Mouse (Mus musculus): ENCODE measurements at regions not wholly inside any gene's neighbourhood (a gene's known extent, or its start where the extent isn't known, plus 50 kb on each side); places are given as distances from the start of the nearest gene placed in this dataset.

DNA sequence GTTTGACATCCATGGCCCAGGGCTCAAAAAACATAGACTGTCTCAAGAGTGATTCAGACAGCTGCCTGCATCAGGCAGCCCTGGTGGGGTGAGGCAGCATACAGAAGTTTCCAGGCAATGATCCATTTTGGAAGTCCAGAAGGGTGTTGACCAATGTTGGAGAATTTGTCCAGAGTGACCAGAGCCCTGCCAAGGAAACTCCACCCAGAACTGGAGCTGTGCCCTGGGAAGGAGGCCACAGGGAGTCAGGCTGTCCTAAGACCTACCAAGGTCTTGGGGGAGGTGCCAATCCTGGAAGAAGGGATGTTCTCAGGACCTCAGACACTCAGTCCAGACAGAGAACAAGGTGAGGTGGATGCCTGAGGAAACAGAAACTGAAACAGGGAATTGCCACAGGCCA, 105.2 kb upstream of the Cops8 start:
- no peak for DNase-seq (ENCODE audit: extremely low spot score in 1 of 2, low spot score in 1 of 2)

DNA sequence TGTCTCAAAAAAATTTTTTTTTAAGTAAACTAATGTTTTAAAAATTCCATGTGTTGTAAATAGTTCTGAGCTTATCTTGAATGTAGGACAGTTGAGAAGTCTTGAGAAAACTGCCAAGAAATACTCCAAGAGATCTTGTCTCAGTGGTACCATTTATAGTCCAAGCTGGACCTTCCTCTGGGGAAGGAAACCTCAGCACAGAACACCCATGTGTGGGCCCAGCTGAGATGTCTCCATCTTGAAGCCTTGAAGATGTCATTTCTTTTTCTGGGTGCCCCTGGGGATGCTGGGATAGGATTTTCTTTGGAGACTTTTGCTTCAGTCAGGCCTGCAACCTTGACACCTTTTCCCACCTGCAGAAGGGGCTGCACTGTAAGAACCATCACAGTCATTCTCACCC, 101.4 kb upstream of the Cops8 start:
- no peak for DNase-seq (ENCODE audit: extremely low spot score in 1 of 2, low spot score in 1 of 2)

DNA sequence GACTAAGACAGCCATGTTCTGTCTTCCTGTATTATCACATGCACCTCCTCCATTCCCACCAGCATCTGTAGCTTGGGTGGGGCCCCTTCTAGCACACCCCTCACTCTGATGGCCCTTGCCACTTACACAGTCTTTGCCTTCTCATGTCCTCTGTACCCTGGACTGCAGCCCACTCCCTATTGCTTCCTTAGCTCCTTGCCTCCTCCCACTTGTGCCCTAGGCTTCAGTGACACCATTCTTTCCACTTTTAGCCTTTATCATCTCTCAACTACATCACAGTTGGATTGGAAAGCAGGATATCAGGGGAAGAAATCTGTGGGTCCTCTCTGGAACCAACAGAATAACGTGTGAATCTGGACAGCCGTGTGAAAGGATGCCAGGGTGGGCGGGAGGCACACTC, 100.4 kb upstream of the Cops8 start:
- DNase-seq (ENCODE audit: extremely low spot score in 1 of 2, low spot score in 1 of 2): no peak

DNA sequence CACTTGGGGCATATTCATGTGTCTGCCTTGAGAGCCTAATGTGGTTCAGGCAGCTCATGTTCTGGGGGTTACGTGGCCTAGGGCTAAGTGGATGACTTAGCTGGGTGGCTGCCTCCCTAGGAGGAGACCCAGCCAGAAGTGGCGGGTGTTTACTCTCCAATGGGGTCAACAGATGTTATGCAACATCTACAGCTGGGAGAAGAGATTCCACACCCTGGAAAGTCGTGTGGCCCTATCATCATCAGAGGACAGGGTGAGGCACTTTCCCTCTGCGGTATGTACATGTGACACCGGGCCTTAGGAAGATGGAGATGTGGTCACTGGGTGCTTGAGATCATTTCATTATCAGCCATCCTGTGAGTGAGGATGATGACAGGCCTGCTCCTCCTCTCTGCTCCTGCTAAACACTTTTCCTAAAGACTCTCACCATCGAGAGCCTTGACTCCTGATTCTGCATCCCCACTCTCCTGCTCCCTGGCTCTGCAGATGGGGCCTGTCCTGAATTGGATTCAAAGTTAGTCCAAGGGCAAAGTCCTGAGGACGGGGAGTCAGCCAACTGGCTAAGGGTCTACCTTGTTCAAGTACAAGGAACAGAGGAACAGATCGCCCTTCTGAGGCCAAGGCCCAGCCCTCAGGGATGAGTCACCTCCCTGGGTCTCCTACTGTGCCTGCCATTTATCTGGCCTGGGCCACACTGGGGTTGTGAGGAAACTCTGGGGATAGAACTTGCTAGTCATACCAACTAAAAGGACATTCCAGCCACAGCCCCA, 99.8 kb upstream of the Cops8 start:
- no peak for DNase-seq (ENCODE audit: extremely low spot score in 1 of 2, low spot score in 1 of 2)

DNA sequence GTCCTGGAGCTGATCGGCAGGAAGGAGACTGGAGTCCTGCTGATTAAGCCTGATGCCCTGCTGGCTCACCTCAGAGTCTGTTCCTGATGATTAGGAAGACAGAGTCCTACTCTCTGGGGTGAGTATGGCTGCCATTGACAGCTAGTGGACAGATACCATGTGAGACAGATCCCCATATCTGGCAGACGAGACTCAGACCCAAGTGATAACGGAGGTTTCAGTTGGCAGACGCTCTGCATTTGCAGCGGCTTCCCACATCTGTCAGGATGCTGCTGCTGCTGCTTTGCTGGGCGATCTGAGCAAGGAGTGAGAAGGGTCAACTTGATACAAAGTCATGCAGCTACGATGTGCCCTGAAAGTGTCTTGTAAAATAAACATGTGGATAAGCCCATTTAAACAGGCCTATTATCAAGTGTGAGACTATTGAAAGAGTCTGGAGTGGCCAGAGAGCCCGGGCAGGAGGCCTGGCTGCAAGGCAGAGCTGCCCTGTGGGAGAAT, 98.1 kb upstream of the Cops8 start:
- no peak for DNase-seq (ENCODE audit: extremely low spot score in 1 of 2, low spot score in 1 of 2)

DNA sequence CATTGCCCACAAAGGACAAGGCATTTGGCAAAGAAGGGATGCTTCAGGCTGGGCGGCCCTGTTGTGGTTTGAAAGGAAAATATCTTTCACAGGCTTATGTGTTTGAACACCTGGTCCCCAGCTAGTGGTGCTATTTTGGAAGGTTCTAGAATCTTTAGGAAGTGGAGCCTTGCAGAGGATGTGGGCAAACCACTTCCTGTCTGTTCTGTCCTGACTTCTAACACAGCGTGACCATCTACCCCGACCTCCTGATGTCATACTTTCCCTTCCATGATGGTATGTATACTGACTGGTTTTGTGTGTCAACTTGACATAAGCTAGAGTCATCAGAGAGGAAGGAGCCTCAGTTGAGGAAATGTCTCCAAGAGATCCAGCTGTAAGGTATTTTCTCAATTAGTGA, 97.2 kb upstream of the Cops8 start:
- no peak for DNase-seq (ENCODE audit: extremely low spot score in 1 of 2, low spot score in 1 of 2)

DNA sequence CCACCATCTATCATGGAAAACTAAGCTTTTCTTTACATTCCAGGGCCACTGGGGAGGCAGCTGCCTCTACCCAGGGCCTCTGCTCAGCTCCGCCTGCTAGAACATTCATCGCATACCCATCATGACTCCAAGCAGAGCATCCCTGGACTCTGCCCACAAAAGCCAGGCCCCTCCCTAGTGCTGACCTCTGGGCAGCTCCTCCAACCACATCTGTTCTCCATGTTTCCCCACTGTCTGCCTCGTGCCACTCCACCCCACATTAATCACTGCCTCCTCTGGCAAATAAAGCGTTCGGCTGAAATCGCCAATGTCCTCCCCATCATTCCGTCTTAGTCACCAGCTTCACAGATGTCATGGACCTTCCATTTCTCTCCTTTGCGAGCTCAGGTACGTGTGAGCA, 96.2 kb upstream of the Cops8 start:
- no peak for DNase-seq (ENCODE audit: extremely low spot score in 1 of 2, low spot score in 1 of 2)

DNA sequence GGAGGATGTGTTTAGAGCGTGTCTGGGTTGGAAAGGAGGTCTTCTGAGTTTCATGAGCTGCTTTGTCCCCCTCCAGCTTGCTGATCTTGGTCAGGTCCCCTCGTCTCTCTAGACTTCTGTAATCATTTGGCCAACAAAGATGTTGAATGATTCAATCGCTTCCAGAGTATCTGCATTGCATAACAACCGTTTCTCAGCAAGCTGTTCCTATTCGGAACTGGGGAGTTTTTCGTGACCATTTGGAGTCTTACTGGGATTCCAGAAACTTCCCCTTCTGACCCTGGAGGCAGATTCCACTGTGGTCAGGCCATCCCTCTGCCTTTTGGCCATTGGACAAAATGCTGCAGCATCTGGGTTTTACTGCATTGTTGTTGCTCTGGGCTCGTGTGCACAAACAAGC, 93.4 kb upstream of the Cops8 start:
- DNase-seq (ENCODE audit: extremely low spot score in 1 of 2, low spot score in 1 of 2): no peak

DNA sequence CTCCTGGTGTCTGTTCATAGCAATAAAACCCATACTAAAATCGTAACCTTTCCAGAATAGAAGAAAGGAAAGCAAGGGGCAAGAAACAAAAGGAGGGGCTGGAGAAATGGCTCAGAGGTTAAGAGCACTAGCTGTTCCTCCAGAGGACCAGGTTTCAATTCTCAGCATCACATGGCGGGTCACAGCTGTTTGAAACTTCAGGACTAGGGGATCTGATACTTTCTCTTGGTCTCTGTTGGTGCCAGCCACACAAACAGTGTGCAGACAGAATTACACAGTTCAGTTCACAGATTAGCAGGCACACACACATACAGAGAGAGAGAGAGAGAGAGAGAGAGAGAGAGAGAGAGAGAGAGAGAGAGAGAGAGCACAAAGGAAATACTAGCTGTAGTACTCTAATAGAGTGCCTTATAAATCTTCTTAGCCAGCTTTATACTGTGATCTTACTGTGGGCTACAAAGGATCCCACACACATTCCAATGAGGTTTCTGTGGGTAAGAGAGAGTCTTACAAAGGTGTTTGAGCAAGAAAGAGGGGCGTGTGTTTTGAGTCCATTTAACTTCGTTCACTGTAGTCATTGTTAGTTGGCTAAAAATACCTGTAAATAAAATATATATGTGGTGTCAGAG, 89.2 kb upstream of the Cops8 start:
- no peak for DNase-seq (ENCODE audit: extremely low spot score in 1 of 2, low spot score in 1 of 2)

DNA sequence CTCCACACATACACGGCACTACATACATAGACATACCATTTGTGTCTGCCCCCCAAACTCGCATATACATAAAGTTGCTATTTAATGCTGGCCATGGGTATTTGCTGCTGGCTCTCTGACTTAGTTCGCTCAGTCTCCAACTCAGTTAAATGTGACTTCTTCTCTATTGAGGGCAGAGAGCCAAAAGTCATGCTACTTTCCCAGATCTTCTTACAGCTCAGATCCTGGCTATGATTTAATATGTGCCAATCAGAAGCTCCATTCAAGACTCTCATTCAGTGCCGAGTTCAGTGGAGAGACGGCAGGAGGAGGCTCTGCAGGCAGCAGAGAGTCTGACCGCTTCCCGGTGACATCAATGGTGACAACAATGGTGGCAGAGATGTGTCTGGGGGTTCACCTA, 88.6 kb upstream of the Cops8 start:
- no peak for DNase-seq (ENCODE audit: extremely low spot score in 1 of 2, low spot score in 1 of 2)

DNA sequence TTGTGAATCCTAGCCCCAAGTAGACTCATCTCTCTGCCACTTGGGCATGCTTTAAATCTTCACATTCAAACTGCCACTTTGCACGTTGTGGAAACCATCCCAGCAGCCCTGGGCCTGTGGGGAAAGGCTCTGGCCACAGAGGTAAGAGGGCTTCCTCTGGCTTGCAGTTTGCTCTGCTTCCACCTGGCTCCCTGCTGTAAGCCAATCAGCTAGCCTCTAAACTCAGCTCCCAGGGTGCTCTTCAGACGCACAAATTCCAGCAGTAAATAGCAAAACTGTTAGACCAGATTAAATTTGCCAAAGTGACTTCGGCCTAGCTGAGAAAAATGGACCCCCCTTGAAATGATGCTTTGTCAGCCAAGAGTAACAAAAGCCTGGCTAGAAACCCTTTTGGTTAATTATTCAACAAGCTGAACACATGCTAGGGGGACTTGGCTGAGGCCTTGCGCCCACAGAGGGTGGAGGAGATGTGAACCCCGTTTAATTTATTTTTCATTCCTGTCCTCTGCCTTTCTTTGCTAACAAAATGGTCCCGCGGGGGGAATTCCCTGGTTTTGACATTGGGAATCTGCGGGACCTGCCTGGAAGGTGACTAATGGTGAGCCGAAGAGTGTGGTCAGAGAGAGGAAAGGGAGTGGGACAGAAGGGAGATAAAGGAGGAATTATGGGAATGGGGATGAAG, 84.1 kb upstream of the Cops8 start:
- DNase-seq (ENCODE audit: extremely low spot score in 1 of 2, low spot score in 1 of 2): no peak

DNA sequence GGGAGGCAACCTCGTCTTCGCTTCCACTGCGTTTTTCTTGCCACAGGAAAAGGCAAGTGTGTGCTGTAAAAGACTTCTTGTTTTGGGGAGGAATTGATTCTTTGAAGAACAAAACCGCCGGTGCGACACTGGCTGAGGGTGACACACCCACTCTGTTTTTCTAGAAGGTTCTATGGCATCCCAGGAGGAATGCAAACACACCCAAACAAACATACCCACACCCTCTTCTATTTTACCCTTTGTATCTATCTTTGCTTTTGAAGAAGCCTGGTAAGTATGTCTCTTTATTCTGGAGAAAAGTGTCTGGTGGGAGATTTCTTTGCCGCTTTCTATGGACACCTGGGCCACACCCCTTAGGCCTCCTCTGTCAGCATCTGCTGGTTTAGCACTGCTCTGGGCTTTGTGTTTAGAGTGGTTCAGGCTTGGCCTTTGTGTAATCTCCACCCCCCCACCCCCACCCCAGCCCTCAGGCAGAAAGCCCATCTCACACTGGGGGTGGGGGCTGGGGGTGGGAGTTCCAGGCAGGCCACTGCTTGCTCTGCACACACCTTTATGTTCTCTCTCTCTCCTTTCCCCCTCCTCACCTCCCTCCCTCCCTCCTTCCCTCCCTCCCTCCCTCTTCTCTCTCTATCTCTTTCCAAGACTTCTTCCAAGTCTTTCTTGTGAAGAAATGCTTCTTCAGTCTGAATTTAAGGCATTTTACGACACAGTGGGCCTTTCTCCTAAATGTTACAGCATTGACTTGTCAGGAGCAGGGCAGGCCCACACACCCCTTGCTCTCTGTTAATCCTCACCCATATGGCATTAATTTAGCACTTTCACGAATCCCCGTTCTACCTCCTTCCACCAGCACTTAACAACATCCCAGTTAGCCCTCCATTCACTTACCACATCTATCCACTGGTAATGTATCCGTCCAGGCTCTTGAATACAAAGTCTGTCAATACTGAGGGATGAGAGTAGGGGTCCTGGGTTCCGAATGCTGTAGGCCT, 83.2 kb upstream of the Cops8 start:
- no peak for DNase-seq (ENCODE audit: extremely low spot score in 1 of 2, low spot score in 1 of 2)

DNA sequence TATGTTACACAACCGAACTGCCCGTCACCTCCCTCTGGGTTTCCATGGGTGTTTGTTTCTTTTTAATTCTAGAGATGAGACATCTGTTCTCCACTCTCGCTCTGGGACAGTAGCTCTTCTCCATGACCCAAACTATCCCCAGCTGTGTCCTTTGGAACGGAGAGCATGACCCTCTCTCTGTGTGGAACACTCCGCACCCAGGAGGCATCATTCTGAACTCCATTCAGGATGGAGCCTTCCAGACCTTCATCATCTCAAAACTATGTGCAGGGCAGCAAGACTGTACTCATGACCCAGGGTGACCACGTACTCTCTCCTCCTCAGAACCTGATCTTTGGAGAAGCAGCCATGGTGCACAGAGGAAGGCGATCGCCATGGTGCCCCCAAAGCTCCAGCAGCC, 80.5 kb upstream of the Cops8 start:
- no peak for DNase-seq (ENCODE audit: extremely low spot score in 1 of 2, low spot score in 1 of 2)

DNA sequence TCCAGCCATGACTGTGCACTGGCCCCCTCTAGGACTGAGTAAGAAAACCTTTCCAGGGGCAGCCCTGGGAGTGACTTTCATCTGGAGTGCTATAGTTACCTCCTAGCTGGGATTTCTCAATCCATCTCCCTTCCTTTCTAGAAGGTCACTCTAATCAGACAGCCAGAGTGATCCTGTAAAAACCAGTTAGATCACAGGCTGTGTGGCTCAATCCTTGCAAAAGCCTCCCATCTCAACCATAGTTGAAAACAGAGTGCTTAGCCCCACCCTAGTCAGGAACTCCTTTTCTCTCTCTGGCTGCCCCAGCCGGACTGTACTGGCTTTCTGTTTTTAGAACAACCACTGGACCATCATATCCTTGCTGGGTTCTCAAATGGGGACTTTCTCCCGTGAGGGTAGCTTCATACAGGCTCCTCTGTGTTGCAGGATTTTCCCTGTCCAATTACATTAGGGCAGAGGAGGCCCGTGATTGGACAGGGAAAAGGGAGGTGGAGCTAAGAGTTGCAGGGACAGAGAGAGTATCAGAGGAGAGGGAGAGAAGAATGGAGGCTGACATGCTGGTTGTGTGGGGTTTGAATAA, 78.0 kb upstream of the Cops8 start:
- DNase-seq (ENCODE audit: extremely low spot score in 1 of 2, low spot score in 1 of 2): no peak

DNA sequence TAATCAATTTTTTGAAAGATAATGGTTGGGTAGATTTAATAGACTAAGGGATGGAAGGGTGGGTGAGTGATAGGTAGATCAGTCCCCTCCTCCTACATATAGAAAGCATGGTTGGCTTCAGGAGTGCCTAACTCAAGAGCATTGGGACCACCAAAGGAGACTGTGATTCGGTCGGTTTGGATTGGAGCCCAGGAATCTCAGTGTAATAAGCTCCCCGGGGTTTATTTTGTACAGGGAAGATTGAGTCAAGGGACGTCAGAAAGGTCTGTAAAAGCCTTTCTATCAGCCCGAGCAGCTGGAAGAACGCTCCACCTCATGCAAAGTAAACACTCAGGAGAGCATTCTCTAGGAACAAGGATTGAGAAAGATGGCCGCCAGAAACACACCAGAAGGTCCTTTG, 76.5 kb upstream of the Cops8 start:
- DNase-seq (ENCODE audit: extremely low spot score in 1 of 2, low spot score in 1 of 2): no peak

DNA sequence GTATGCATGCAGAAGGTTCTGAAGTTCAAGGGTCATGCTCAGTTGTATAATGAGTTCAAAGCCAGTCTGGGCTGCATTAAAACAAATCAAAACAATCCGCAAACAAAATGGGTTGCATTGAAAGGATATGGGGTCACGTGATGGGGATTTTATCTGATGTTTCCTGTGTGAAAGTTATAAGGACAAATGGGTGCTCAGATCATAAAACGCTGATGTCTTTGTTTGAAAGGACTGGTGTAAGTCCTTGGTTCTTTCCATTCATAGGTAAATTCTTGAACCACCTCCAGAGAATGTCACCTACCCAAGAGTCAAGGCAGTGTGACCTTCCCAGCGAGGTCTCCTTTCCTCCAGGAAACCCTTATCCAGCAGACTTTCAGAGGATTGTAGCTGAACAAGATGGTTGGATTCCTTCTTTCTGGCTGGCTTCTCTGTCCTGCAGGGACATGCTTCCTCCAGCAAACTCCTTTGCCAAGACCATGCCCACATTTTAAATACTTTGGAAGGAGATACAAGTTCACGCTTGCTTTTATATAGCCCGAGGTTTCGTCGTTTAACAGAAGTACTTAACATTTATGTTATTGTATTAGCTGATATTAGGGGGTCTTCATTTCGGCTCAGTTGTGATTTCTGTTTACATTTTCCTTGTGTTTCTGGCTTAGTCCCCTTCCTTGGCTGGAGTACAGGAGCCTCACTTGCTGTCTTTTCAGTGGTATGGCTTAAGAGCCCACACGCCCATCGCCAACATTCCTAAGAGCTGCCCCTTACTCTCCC, 74.6 kb upstream of the Cops8 start:
- no peak for DNase-seq (ENCODE audit: extremely low spot score in 1 of 2, low spot score in 1 of 2)

DNA sequence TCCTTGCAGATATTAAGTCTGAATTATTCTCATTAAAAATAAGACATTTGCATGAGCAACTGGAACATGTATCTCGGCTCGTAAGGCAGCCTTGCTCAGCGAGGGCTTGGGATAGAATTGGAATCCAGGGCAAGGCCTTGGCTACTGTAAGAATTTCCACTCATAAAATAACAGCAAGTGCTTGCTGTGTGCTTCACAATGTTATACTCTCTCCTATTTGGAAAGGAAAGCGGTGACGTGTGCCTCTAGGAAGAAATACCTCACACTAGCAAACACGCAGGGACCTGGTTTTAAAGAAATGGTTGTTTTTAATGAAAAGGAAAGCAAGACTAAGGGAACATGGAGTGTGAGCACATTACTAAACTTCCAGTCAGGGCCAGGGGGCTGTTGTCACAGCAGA, 69.3 kb upstream of the Cops8 start:
- DNase-seq (ENCODE audit: extremely low spot score in 1 of 2, low spot score in 1 of 2): no peak

DNA sequence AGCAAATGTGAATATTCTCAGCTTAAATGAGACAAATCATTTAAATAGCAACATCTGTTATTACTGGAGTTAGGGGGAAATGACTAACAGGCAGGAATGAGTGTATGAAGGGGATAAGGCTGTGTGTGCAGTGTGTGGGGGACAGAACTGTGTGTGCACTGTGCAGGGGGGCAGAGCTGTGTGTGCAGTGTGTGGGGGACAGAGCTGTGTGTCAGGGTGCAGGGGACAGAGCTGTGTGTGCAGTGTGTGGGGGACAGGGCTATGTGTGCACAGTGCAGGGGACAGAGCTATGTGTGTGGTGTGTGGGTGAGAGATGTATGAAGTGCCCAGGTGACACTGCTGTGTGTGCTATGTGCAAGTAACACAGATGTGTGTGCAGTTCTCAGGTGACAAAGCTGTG, 66.7 kb upstream of the Cops8 start:
- no peak for DNase-seq (ENCODE audit: extremely low spot score in 1 of 2, low spot score in 1 of 2)
